Mouse (Mus musculus) WW6 (cell line): ENCODE results near the gene Ush2a.

Experiments
- DNase-seq: peaks from one replicate; pipeline ENCODE4 v3.0.0-alpha.2; 2013; ENCODE audit warnings: low read depth, low spot score

The Ush2a gene

GRCm38 (mm10) chr1:188543364-188543763 lies 281.5 kb downstream of the Ush2a start:
- no peak for DNase-seq

DNA sequence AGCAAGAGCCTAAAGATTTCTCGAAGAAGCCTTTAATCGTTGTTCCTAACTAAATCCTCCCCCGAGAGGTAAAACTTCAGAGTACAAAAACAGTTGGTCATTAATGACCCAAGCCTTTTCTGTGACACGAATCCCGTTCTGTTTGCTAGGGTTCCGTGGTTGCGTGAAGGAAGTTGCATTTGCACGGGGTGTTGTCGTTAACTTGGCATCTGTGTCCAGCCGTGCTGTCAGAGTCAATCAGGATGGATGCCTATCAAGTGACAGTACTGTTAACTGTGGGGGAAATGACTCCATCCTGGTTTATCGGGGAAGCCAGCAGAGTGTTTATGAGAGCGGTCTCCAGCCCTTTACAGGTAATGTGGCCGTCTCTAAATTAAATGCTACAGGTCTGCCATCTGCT lies 287.9 kb downstream of the Ush2a start:
- DNase-seq = no peak

GRCm38 (mm10) chr1:188551802-188552201 lies 290.0 kb downstream of the Ush2a start:
- no peak for DNase-seq

GRCm38 (mm10) chr1:188558911-188559310 lies 297.1 kb downstream of the Ush2a start:
- no peak for DNase-seq

DNA sequence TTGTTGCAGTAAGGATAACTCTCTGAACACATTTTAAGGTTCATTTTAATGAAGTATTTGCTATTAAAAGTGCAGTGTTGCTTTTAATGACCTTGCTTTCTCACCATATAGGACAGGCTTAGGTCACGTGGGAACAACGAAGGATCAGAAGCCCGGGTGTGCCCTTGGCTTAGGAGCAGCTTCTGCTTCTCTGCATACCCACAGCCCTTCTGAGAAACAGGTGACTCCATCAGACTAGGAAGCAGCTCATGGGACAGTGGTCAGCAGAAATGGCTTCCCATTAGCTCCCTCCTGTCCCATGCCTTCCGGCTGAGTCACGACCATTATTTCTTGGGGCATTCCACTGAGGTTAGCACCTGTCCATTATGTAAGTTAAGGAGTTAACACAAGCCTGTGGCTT lies 304.4 kb downstream of the Ush2a start:
- no peak for DNase-seq

GRCm38 (mm10) chr1:188567486-188567885 lies 305.7 kb downstream of the Ush2a start:
- no peak for DNase-seq

DNA sequence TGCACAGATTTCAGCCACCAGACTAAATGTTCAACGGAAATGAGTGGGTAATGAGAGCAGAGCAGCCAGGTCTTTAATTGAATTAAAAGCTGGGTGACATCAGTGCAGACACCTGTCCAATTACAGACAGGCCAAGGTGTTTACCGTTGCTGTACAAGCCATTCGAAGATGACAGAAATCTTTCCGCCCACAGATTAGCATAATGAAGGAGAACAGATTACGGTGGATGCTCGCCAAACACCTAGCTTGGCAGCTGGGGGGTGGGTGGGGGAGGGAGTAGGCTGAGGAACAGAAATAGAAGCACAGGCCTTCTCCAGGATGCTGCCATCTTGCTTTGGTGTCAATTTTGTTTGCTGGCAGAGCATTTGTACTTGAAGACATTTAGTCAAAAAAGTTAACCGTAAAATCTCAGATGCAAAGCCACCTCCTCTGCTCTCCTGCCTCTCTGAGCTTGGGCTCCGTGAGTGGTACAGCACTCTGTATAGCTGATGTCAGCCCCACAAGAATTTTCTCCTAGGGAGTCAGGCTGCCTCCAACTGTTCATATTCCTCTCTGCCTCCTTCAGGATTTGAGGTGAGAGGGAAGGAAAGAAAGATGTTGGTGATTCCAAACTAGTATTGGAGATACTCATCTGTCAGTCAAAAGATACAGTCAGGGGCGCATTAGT lies 306.6 kb downstream of the Ush2a start:
- DNase-seq = no peak

- no peak for DNase-seq
These were observed 314.5 kb downstream of the Ush2a start for GRCm38 (mm10) chr1:188576246-188576747.

DNA sequence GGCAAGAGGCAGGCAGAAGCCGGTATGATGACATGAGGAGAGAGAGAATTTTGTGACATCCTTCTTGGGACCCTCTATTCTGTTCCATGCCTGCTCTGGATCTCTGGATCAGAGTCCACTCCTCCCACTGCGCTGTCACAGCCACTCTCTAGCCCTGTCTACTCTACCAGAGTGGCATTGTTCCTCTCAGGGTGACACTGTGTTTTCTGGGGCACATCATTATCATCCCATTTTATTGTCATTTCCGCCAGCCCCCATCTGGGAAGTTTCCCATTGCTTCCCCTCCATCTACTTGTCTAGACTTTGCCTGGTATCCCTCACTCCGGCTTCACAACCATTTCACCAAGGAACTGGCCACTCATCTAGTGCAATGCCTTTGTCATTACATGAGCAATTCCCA lies 315.6 kb downstream of the Ush2a start:
- no peak for DNase-seq

GRCm38 (mm10) chr1:188581136-188581535 lies 319.3 kb downstream of the Ush2a start:
- peak; percentile 22 for DNase-seq

DNA sequence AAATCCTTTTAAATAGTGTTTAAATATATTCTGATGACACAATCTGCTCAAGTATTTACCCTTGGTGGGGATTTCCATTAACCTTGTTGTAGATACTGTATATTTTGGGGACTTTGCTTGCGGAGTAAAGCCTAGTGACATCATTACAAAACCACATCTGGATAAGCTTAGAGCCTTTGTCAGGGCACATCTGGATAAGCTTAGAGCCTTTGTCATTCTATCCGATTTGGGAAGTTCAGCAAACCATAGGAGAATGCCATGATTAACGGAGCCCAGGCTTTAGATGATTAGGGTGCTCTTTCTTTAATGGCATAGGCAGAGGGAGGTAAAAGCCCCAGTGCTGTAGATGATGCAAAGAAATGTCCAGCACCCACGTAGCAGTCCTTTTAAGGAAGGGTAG lies 333.4 kb downstream of the Ush2a start:
- DNase-seq = no peak

DNA sequence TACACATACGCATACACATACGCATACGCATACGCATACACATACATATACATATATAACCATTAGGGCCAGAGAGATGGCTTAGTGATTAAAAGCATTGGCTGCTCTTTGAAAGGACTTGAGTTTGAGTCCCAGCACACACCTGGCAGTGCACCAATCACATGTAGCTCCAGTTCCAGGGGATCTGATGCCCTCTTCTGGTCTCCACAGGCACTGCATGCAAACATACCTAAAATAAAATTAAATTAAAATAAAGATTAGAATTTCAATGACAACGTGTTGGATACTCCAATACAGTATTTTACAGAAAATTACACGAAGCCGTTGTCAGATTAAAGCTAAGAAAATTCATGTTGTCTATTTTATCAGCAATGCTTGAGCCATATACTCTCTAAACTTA lies 336.2 kb downstream of the Ush2a start:
- no peak for DNase-seq

DNA sequence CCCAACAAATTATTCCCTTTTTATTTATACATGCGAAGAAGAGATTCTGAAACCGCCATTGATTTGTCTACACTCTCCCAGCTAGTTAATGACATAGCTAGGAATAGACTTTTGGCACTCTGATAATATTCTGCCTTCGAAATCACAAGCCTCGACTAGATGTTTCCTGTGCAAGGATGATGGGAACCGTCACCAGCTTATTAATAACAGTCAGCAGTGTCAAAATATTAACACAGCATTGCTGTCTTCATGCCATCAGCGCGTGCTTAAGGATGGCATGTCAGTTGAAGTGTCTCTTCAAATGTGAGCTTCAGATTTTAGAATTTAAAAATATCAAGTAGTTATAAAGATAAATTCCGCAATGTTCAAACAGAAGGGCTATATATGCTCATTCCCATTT lies 337.3 kb downstream of the Ush2a start:
- DNase-seq = no peak

DNA sequence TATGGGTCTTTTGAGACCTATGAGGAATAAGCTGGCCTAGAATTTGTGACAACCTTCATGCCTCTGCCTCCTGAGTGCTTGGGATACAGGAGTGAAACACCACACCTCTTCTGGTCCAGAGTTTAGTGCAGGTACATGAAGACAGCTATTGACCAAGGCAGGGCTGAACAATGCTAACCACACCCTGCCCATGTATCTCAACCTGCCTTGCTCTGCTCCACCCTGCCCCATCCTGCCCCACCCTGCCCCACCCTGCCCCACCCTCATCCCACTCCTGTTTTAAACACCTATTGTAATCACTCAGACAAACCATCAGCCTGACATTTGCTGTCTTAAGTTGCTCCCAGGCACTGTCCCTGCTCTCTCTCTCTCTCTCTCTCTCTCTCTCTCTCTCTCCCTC lies 344.6 kb downstream of the Ush2a start:
- DNase-seq = no peak

- DNase-seq = no peak
These were observed 354.7 kb downstream of the Ush2a start for GRCm38 (mm10) chr1:188616547-188616946.

DNA sequence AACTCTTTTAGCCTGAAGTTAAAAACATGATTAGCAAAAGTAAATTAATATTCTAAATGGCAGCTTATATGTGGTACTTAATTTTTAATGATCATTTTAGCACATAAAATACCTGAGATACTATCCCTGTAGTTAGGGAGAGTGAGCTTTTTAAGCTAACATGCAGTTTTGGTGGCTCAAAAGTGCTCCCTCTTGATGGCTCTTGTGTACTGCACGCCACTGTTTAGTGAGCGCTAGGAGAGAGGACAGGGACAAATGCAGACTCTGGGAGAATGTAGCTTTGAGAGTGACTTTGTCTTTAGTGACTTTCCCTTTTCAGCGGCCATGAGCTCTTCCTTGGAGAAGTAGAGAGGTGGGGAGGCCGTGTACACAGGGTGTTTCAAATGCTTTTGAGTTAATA lies 371.9 kb downstream of the Ush2a start:
- no peak for DNase-seq

DNA sequence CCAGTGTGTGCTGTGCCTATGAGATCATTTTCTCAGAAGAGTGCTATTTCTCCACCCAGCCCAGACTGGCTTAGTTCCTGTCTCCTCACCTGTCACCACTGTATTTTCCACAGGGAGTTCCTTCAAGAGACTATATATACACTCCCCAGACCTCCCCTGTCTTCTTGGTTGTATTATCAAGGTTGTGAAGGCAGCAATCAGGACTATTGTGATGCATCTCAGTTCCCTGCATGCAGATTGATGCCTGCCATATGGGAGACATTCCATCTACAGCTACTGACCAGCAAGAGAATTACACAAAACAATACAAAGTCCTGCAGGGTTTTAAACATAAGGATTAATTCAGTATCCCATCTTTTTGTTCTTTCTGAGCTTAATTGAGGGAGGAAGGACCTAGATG lies 377.8 kb downstream of the Ush2a start:
- no peak for DNase-seq

DNA sequence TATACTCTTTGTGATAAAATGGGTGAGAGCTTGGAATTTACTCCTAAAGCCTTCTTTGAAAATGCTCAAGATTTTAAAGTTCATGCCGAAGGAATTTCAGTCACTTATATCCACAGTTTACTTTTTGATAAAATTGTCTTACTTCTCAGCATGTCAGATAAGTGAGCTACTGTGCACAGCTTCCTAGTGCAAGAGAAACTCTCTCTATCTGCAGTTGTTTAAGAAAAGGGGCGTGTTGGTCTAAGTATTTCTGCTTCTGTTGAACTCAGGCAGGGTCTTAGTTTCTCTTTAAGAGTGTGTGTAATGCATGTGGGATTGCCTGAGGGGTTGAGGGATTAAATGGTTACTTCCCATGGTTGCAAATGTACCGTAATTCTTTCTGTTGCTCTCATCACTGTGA lies 381.3 kb downstream of the Ush2a start:
- DNase-seq = no peak

DNA sequence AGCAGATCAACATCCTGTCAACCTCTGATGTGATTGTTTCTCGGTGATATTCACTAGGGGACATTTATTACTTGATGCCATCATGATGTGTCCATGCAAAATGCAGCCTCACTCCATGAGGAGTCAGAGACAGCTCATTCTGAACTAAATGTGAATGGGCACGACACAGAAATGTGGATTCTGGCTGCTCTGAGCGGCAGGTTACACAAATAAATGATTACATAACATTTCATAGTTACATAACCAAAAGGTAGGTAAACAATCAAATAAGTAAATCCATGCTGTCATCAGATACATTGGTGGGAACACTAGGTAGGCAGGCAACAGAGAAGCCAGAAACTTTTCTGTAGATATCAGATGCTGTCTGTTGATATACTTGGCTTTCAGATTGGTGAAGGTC lies 391.2 kb downstream of the Ush2a start:
- DNase-seq = no peak

GRCm38 (mm10) chr1:188656121-188656520 lies 394.3 kb downstream of the Ush2a start:
- no peak for DNase-seq

DNA sequence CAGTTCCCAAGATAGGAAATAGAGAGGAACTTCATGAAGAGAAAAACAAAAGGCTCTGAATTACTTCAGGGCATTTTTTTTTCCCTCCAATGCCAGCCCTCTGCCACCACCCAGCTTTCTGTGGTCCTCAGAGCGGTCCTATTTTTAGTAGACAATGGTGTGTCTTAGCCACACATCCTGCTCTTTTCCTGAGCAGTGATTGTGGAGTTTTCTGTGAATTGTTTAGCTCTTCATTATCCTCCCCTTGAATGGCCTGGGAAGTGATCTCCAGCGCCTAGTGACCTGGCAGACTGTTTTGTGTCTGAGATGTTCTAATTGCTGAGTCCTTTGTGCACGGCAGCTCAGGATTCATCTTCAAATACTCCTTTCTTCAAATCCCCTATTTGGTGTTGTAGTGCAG lies 397.3 kb downstream of the Ush2a start:
- DNase-seq = no peak

- peak; percentile 24 for DNase-seq
These were observed 398.5 kb downstream of the Ush2a start for GRCm38 (mm10) chr1:188660339-188660738.

- no peak for DNase-seq
These were observed 399.1 kb downstream of the Ush2a start for GRCm38 (mm10) chr1:188660882-188661281.

DNA sequence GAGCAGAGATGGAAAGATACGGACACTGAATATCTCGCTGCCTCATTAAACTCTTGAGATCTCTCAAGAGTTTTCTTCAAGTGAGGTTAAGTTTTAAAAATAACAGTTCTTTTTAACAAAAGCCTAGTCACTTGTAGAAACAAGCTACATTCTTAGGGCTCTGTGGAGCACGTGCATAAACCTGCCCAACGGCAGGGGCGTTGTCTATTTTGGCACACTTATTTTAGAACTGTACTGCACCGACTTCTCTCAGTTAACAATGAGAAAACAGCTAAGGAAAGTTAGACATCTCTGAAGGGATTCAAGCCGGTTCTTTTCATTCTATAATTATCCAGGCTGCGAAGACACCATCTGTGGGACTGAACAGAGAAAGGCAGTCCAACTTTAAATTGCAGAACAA lies 405.6 kb downstream of the Ush2a start:
- DNase-seq = no peak
